Mouse (Mus musculus) stomach, postnatal 0 days (tissue): ENCODE results near the gene Adamts4.

Experiments used
- CTCF ChIP-seq: IDR thresholded peaks from 2 replicates; pipeline ENCODE4 v1.5.1; 2016; ENCODE audit warnings: antibody characterized with exemption, low read depth, mild to moderate bottlenecking, moderate library complexity
- EP300 ChIP-seq: optimal IDR thresholded peaks from 2 replicates; pipeline ENCODE3; 2016; ENCODE audit warnings: antibody characterized with exemption

DNA sequence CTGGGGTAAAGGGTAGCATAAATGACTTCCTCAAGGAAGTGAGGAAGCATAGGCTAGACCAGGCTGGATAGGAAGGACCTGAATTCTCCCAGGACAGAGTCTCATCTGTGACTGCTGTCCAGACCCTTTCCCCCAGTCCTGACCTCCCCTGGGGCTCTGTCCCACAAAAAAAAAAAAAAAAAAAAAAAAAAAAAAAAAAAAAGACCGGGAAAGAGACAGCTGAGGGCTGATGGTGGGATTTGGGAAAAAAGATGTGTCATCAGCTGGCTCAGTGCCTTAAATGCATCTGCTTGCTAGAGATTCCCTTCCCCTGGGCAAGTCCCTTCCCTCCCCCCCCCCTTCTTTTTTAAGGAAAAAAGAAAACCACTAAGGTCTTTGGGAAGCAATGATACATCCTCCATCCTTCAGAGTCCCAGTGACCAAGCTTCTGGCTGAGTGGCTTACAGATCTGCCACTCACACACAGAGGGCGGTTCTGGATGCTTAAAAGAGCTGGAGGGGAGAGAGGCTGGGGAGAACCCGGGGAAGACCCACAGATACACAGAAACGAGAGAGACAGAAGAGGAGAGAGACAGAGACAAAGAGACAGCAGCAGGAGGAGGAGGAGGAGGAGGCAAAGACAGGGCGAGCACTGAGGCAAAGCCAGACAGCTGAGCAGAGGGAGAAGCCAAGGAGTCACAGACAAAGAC lies at the start of gene Adamts4:
- TF ChIP-seq CTCF (no peak), EP300 (no peak)
